Mouse (Mus musculus) kidney, adult 18-20 months (tissue): ENCODE data around the gene Kcnj16.

Source experiments
- DNase-seq: peaks from one replicate; pipeline ENCODE4 v3.0.0; 2021

Kcnj16 gene

DNA sequence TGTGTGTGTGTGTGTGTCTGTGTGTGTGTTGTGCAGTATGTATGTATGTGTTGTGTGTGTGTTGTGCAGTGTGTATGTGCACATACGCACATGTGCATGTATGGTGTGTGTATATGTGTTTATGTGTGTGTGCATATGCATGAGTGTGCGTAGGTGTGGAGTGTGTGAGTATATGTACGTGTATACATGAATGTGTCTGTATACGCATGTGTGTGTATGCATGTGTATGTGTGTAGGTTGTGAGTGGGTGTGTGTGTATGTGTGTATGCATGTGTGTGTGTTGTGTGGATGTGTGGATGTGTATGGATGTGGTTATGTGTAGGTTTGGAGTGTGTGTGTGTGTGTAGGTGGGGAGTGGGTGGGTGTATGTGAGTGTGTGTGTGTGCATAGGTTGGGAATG, 89.6 kb downstream of the Kcnj16 start:
- no peak for DNase-seq

DNA sequence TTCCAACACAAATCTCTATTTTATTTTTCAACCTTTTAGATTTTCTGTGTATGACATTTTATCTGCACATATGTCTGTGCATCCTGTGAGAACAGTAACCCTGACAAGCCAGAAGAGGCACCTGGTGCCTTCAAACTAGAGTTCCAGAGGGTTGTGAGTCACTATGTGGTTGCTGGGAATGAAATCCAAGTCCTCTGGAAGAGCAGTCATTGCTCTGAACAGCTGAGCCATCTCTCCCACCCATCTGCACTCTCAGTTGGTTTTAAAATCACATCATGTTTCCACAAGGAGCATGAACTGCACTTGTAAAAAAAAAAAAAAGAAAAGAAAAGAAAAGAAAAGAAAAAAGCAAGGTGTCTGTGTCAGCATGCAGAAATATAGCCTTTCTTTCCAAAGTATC, 91.6 kb downstream of the Kcnj16 start:
- no peak for DNase-seq

DNA sequence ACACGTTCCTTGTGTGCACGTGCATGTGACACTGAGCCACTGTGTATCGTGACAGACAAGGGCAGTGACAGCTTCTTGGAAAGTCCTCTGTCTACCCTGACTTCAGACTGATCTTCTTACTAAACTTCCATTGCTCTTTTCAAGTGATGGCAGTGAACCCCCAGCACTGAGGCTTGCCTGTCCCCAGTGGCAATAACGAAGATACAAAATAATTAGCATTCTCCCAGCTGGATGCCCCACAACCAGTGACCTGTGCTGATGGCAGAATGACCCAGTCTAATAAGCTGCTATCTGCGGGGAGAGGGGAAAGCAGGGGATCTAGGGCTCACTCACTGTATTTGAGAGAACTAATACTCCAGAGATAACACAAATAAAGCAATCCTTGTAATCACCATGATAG, 92.4 kb downstream of the Kcnj16 start:
- no peak for DNase-seq

DNA sequence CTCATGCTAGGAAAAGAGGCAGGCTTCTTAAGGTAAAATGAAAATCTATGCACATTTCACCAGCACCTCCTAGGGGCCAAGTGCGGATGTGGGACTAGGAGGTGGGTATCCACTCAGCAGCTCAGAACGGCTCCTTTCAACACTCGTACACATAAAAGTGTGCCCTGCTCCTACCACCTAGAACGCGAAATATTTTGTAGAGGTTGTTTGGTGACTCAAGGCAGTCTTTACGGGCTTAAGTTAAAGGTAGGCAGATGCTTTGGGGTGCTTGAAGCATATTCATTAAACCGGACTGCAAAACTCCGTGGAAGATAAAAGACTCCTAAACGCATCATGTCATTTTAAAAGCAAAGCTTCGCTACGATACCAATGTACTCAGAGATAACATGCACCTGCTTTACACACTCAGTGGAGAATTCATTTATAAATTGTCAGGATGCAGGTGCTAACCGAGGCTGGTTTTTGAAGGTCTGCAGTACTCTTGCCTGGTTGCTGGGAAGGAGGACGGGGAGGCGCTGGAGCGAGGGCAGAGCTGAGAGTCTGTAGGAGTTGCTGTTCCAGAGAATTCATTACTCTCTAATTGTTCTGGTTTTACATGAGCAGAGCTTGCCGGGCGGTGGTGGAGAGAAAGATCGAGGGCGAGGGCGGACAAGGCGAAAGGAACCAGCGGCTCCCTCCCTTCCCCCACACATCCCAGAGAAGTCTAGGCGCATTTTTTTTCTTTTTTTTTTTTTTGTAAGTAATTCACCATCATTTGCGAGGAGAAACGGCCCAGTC, 97.1 kb downstream of the Kcnj16 start:
- DNase-seq = peak; percentile 57

DNA sequence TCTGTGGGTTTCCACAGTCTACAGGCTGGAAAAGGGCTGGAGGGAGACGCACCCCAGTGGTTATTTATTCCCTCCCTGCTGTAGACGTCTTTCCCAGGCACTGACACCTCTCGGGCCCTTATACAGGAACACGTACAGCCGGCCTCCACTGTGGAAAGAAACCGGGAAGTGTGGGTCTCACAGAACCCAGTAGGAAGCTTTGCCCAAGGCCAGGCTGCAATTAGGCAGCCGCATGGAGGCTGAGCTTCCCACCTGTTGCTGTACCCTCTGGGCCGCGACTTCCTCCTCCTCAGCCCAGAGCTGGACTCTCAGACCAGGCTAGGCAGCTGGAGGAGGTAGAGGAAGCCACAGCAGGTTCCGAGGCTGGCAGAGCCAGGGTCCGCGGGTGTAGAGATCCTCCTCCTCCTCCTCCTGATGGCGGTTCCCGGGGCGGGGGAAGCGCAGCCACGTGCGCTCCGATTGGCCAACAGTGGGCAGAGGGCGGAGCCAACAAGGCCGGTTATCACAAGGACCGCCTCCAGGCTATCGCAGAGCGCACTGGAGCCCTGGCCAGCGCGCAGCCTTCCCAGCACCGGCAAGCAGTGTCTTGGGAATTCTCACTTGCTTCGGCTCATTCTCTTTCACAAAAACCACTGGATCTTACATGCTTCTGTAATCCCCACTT, 97.9 kb downstream of the Kcnj16 start, which contains the start of gene Kcnj2:
TSS of gene Kcnj2 (plus strand) at position 530 of the 664 bp plus-strand sequence.
- DNase-seq = peak; percentile 95

DNA sequence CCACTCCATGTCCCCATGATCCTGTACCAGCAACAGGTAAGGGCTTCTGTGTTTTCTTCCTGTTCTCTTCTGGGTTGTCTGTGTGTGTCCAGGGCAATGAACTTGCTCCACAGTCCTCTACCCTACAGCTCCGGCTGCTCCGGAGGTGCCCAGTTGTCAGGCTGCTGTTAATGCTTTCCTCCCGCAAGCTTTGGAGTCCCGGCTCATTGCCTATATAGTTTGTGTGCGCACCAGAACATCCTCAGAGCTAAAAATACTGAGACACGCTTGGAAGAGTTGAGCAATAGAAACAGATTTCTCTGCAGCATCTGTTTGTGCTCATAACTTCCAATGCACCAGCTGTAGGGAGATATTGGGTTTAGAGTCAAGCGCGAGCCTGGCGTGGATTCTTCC, 98.5 kb downstream of the Kcnj16 start:
- no peak for DNase-seq

DNA sequence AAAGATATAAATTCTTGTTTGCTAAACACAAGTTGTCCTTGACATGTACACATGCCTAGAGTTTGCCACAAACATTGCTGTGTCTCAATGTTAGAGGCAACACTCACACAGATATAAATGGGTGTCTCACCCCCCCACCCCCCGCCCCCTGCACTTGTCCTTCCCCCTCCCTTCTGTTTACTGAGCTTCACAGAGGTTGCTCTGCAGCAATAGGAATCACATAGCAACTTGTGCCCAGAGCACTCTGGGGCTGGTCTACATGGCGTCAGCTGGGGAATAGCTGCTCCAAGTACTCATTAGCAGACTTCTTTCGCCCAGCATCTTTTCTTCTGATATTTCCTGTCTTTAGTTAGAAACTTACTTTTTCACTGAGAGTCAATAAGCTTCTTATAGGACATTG, 100.0 kb downstream of the Kcnj16 start:
- no peak for DNase-seq

DNA sequence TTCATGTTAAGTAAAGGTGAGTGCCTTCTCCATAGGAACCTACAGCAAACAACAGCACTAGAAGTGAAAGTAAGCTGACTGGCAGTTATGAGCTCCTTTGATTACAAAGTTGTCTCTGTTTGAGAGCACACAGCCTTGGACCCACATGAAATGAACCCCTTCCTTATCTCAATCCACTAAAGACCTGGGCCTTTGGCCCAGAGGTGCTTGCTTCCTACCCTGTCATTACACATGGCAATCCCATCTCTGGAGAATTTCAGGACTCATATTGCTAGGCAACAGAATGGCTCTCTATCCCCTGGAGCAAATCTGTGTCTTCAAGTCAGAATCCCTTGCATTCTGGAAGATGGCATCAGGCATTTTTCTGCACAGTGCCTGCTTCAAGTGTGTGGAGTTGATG, 102.6 kb downstream of the Kcnj16 start:
- DNase-seq = no peak

DNA sequence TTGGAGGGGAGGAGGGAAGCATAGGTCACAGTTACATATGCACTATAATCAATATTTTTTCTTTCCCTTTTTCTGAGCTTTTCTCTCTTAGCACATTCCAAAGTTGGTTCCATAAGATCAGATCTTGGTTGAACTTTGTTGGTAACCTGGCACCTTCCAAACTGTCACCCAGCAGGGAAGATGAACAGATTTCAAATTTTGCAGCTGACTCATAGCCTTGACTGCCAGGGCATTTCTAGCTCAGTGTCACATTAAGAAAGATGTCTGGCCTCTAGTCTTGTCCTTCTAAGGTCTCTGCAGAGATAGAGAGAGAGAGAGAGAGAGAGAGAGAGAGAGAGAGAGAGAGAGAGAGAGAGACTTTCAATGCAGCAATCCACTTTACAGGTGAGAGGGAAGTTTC, 106.3 kb downstream of the Kcnj16 start:
- no peak for DNase-seq
